Mouse (Mus musculus) E14TG2a.4 (cell line): ENCODE data around the gene Armt1.

Experiments used
- CTCF ChIP-seq: conservative IDR thresholded peaks from 2 replicates; pipeline ENCODE4 v1.5.1; 2014; ENCODE audit warnings: low read length
- NANOG ChIP-seq: IDR thresholded peaks from 2 replicates; pipeline ENCODE4 v1.6.1; 2014; ENCODE audit warnings: borderline replicate concordance, low read length, mixed read lengths
- POU5F1 ChIP-seq: IDR thresholded peaks from 2 replicates; pipeline ENCODE4 v1.6.1; 2014; ENCODE audit warnings: low read length, borderline replicate concordance

DNA sequence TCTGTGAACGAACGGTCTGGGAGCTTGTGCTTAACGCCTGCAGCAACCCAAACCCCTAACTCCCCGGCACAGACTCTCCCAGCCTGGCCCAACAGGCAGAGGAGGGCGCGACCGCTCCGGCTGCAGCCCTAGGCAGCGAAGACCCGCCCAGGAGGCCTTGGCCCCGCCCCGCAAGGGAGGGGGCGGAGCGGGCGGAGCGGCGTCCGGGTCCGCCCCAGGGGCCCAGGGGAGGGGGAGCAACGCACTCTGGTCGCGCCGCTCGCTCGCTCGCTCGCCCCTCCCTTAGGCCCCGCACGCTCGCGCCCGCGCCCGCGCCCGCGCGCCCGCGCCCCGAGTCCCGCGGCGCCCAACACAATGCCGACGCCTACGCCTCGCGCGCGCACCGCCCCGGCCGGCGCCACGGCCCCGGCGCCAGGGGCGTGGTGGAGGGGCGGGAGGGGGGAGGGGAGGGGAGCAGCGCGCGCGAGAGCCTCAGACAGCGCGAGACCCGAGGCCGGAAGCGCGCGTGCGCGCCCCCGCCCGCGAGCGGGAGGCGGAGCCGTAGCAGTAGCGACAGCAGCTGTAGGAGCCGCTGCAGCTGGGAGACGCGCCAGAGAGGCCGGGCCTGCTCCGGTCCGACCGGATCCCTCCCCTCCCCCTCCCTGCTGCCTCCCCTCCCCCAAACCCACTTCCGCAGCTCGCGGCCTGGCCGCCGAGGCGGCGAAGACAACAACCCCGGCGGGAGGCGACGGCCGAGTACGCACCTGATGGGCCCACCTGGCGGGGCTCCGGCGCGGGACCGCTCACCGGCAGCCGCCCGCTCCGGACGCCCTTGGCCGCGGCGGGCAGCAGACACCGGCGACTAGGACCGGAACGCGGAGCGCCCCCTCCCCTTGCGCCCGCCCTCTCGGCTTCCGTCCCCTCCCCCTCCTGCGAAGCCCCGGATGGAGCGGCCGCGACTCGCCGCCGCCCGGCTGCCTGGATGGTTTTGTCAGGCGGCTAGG lies 45.4 kb upstream of the Armt1 start:
- no peak for TF ChIP-seq CTCF
- no peak for TF ChIP-seq POU5F1
- TF ChIP-seq NANOG = no peak
